Mouse (Mus musculus): ENCODE measurements around the gene Ubald1. TPM values are rescaled to one million over a fixed set of nuclear protein-coding genes. Genes with fewer than 3 reads are reported as not detected.

The Ubald1 gene
- polyA plus RNA-seq, 1 experiment, result 38.1 TPM

- peaks cover 4% of the 10 kb centered on the region; the same call in 1 of the 2 replicates for H3K4me1 ChIP-seq (ENCODE audit: control insufficient read depth, insufficient read depth, low read length)
Measured at GRCm38 (mm10) chr16:4906559-4906958, 26.4 kb upstream of the Ubald1 start.

GRCm38 (mm10) chr16:4905591-4905990 lies 25.5 kb upstream of the Ubald1 start:
- H3K4me1 ChIP-seq (ENCODE audit: control insufficient read depth, insufficient read depth, low read length), result peaks cover 4% of the 10 kb centered on the region; the same call in 1 of the 2 replicates

More at GRCm38 (mm10) chr16:4906559-4906958, 26.4 kb upstream of the Ubald1 start:
- Histone ChIP-seq H3K4me3 (replicated peaks; ENCODE audit: control insufficient read depth, low read depth, low read length) (no peak overlapping the region), H3K27ac (ENCODE audit: control insufficient read depth, insufficient read depth, low read depth, low read length, poor library complexity) (no peak overlapping the region)
- TF ChIP-seq POLR2A (IDR thresholded peaks at IDR 0.05; ENCODE audit: borderline replicate concordance, control insufficient read depth, low read depth, low read length) (no peak), CTCF (IDR thresholded peaks at IDR 0.05; ENCODE audit: control insufficient read depth, insufficient read depth, low read length) (no peak)

GRCm38 (mm10) chr16:4904878-4905277 lies 24.8 kb upstream of the Ubald1 start:
- Histone ChIP-seq H3K4me1 (ENCODE audit: control insufficient read depth, insufficient read depth, low read length) (peaks cover 4% of the 10 kb centered on the region; the same call in 1 of the 2 replicates), H3K27ac (ENCODE audit: control insufficient read depth, insufficient read depth, low read depth, low read length, poor library complexity) (no peak overlapping the region), H3K4me3 (replicated peaks; ENCODE audit: control insufficient read depth, low read depth, low read length) (no peak overlapping the region)
- 77% methylated on average over 3 of the region's 3 CpGs for WGBS
- TF ChIP-seq CTCF (IDR thresholded peaks at IDR 0.05; ENCODE audit: control insufficient read depth, insufficient read depth, low read length) (no peak), POLR2A (IDR thresholded peaks at IDR 0.05; ENCODE audit: borderline replicate concordance, control insufficient read depth, low read depth, low read length) (no peak)

More at GRCm38 (mm10) chr16:4905591-4905990, 25.5 kb upstream of the Ubald1 start:
- 54% methylated on average over 1 of the region's 1 CpGs for WGBS
- no peak overlapping the region for H3K4me3 ChIP-seq (replicated peaks; ENCODE audit: control insufficient read depth, low read depth, low read length)
- no peak for TF ChIP-seq POLR2A (IDR thresholded peaks at IDR 0.05; ENCODE audit: borderline replicate concordance, control insufficient read depth, low read depth, low read length)
- TF ChIP-seq CTCF (IDR thresholded peaks at IDR 0.05; ENCODE audit: control insufficient read depth, insufficient read depth, low read length), result no peak
- no peak overlapping the region for H3K27ac ChIP-seq (ENCODE audit: control insufficient read depth, insufficient read depth, low read depth, low read length, poor library complexity)

GRCm38 (mm10) chr16:4903491-4904102 lies 23.5 kb upstream of the Ubald1 start:
- Histone ChIP-seq H3K4me3 (replicated peaks; ENCODE audit: control insufficient read depth, low read depth, low read length) (no peak overlapping the region), H3K27ac (ENCODE audit: control insufficient read depth, insufficient read depth, low read depth, low read length, poor library complexity) (no peak overlapping the region), H3K4me1 (ENCODE audit: control insufficient read depth, insufficient read depth, low read length) (peaks cover 4% of the 10 kb centered on the region; the same call in 1 of the 2 replicates)
- 81% methylated on average over 6 of the region's 6 CpGs for WGBS
- TF ChIP-seq POLR2A (IDR thresholded peaks at IDR 0.05; ENCODE audit: borderline replicate concordance, control insufficient read depth, low read depth, low read length), result no peak
- no peak for TF ChIP-seq CTCF (IDR thresholded peaks at IDR 0.05; ENCODE audit: control insufficient read depth, insufficient read depth, low read length)

GRCm38 (mm10) chr16:4902390-4902789 lies 22.3 kb upstream of the Ubald1 start:
- Histone ChIP-seq H3K27ac (ENCODE audit: control insufficient read depth, insufficient read depth, low read depth, low read length, poor library complexity) (no peak overlapping the region), H3K4me3 (replicated peaks; ENCODE audit: control insufficient read depth, low read depth, low read length) (no peak overlapping the region), H3K4me1 (ENCODE audit: control insufficient read depth, insufficient read depth, low read length) (peaks cover under 1% of the 10 kb centered on the region; the same call in 1 of the 2 replicates)
- TF ChIP-seq POLR2A (IDR thresholded peaks at IDR 0.05; ENCODE audit: borderline replicate concordance, control insufficient read depth, low read depth, low read length) (no peak), CTCF (IDR thresholded peaks at IDR 0.05; ENCODE audit: control insufficient read depth, insufficient read depth, low read length) (no peak)
- 50% methylated on average over 2 of the region's 2 CpGs for WGBS

- no peak overlapping the region for H3K4me3 ChIP-seq (replicated peaks; ENCODE audit: control insufficient read depth, low read depth, low read length)
- no peak overlapping the region for H3K27ac ChIP-seq (ENCODE audit: control insufficient read depth, insufficient read depth, low read depth, low read length, poor library complexity)
- no peak for TF ChIP-seq CTCF (IDR thresholded peaks at IDR 0.05; ENCODE audit: control insufficient read depth, insufficient read depth, low read length)
- no peak for TF ChIP-seq POLR2A (IDR thresholded peaks at IDR 0.05; ENCODE audit: borderline replicate concordance, control insufficient read depth, low read depth, low read length)
- H3K4me1 ChIP-seq (ENCODE audit: control insufficient read depth, insufficient read depth, low read length), result peaks cover 8% of the 10 kb centered on the region; the same call in 1 of the 2 replicates
- 85% methylated on average over 7 of the region's 7 CpGs for WGBS
Measured at GRCm38 (mm10) chr16:4901167-4901566, 21.1 kb upstream of the Ubald1 start.

GRCm38 (mm10) chr16:4899711-4900110 lies 19.6 kb upstream of the Ubald1 start:
- 88% methylated on average over 2 of the region's 2 CpGs for WGBS
- TF ChIP-seq POLR2A (IDR thresholded peaks at IDR 0.05; ENCODE audit: borderline replicate concordance, control insufficient read depth, low read depth, low read length), result no peak
- no peak overlapping the region for H3K27ac ChIP-seq (ENCODE audit: control insufficient read depth, insufficient read depth, low read depth, low read length, poor library complexity)
- H3K4me1 ChIP-seq (ENCODE audit: control insufficient read depth, insufficient read depth, low read length), result peaks cover 8% of the 10 kb centered on the region; the same call in 1 of the 2 replicates
- H3K4me3 ChIP-seq (replicated peaks; ENCODE audit: control insufficient read depth, low read depth, low read length), result no peak overlapping the region

- WGBS, result 67% methylated on average over 6 of the region's 6 CpGs
- peaks cover 8% of the 10 kb centered on the region; the same call in 1 of the 2 replicates for H3K4me1 ChIP-seq (ENCODE audit: control insufficient read depth, insufficient read depth, low read length)
- H3K27ac ChIP-seq (ENCODE audit: control insufficient read depth, insufficient read depth, low read depth, low read length, poor library complexity), result peak overlapping the region; percentile 46
Measured at GRCm38 (mm10) chr16:4898881-4899280, 18.8 kb upstream of the Ubald1 start.

More at GRCm38 (mm10) chr16:4898881-4899280, 18.8 kb upstream of the Ubald1 start:
- TF ChIP-seq POLR2A (IDR thresholded peaks at IDR 0.05; ENCODE audit: borderline replicate concordance, control insufficient read depth, low read depth, low read length), result no peak
- no peak for TF ChIP-seq CTCF (IDR thresholded peaks at IDR 0.05; ENCODE audit: control insufficient read depth, insufficient read depth, low read length)
- H3K4me3 ChIP-seq (replicated peaks; ENCODE audit: control insufficient read depth, low read depth, low read length), result no peak overlapping the region

Data from bone marrow, adult 2 months (tissue).